Mouse (Mus musculus): ENCODE data around the gene Ptpn5. TPM values are rescaled to one million over a fixed set of nuclear protein-coding genes. Genes with fewer than 3 reads are reported as not detected.

The Ptpn5 gene
- total RNA-seq, 2 experiments from 2014 or later, result 171 to 187 TPM

DNA sequence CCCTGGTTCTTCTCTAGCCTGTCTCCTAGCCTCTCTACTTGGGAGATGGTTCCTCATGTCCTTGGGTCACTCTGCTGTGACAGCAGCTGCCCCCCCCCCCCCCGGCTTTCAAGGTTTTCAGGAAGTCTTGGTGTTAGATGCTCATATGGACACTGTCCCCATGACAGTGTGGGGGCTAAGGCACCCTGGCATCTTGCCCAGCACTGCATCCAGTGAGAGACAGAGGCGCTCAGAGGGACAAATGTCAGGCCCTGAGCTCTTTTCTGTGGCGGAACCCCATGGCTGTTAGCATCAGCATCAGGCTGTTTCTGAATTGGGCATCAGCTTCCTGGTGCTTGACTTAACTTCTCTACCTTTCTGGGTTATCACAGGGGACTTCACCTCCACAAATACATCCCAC lies 52.6 kb downstream of the Ptpn5 start:
- intact Hi-C loops (cut with DNase I), result loop anchor here (1.0 to 5.0 kb wide), 3 partner anchors 51 to 119 kb away; partner anchors contain the start of gene Ptpn5
- no peak overlapping the region for H3K27ac ChIP-seq
- no peak overlapping the region for H3K4me3 ChIP-seq
- no peak for TF ChIP-seq CTCF (IDR thresholded peaks at IDR 0.05)
- DNase-seq (ENCODE audit: extremely low spot score in 1 of 2, low spot score in 2 of 2), result no peak

DNA sequence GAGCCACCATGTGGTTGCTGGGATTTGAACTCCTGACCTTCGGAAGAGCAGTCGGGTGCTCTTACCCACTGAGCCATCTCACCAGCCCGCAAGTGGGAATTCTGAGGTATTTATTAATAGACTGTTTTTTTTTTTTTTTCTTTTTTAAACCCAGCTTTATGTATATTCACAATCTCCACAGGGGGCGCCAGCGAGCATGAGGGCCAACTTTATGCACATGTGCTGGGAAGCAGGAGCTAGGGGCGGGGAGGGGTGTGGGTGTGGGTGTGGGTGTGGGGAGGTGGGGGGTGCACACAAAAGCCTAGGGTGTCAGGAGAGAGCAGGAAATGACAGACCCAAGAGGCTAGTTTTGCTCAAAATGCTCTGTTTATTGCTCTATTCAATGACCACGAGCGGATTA lies 56.0 kb downstream of the Ptpn5 start:
- intact Hi-C loops (cut with DNase I), result no loop called here
- H3K4me3 ChIP-seq, result no peak overlapping the region
- TF ChIP-seq CTCF (IDR thresholded peaks at IDR 0.05), result peak; percentile 40
- no peak for DNase-seq (ENCODE audit: extremely low spot score in 1 of 2, low spot score in 2 of 2)
- H3K27ac ChIP-seq, result no peak overlapping the region

DNA sequence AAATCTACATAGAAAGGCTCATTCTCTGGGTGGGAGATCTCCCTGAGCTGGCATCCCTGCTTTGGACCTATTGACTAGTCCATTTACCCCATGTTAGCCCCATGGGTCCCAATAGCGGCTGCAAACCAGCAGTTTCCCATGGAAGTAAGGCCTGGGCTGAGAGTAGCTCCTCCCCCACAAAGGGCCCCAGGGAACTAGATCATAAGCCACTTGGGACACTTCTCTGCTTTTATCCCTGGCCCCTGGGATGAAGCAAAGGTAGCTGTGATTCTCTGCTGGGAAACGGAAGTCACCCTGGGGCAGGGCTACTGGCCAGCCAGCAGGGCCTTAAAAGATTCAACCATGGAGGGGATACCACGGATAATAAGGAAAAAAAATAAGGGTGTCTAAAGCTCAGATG lies 56.8 kb downstream of the Ptpn5 start:
- intact Hi-C loops (cut with DNase I), result no loop called here
- no peak for TF ChIP-seq CTCF (IDR thresholded peaks at IDR 0.05)
- DNase-seq (ENCODE audit: extremely low spot score in 1 of 2, low spot score in 2 of 2), result no peak
- Histone ChIP-seq H3K4me3 (no peak overlapping the region), H3K27ac (0 out of 2 replicates have a peak overlapping the region, but pooled peaks have one; percentile 28)

DNA sequence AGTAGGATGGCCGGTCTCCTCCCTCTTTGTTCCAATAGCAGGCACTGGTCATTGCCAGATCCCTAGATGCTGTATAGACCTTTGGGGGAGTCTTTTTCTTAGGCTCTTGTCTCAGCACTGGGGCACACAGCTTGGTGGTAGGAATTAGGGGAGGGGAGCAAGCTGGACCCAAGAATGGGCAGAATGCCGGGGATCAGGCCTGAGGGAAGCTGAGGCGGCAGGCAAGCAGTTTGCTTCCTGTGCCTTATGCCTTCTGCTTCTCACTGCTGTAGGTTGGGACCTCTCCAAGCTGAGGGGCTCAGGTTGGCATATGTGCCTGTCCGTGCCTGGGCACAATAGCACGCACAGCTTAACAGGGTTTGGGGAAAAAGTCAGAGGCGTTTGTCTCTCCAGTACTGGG lies 57.3 kb downstream of the Ptpn5 start:
- H3K4me3 ChIP-seq, result no peak overlapping the region
- intact Hi-C loops (cut with DNase I), result no loop called here
- H3K27ac ChIP-seq, result 0 out of 2 replicates have a peak overlapping the region, but pooled peaks have one; percentile 28
- DNase-seq (ENCODE audit: extremely low spot score in 1 of 2, low spot score in 2 of 2), result no peak
- TF ChIP-seq CTCF (IDR thresholded peaks at IDR 0.05), result no peak

DNA sequence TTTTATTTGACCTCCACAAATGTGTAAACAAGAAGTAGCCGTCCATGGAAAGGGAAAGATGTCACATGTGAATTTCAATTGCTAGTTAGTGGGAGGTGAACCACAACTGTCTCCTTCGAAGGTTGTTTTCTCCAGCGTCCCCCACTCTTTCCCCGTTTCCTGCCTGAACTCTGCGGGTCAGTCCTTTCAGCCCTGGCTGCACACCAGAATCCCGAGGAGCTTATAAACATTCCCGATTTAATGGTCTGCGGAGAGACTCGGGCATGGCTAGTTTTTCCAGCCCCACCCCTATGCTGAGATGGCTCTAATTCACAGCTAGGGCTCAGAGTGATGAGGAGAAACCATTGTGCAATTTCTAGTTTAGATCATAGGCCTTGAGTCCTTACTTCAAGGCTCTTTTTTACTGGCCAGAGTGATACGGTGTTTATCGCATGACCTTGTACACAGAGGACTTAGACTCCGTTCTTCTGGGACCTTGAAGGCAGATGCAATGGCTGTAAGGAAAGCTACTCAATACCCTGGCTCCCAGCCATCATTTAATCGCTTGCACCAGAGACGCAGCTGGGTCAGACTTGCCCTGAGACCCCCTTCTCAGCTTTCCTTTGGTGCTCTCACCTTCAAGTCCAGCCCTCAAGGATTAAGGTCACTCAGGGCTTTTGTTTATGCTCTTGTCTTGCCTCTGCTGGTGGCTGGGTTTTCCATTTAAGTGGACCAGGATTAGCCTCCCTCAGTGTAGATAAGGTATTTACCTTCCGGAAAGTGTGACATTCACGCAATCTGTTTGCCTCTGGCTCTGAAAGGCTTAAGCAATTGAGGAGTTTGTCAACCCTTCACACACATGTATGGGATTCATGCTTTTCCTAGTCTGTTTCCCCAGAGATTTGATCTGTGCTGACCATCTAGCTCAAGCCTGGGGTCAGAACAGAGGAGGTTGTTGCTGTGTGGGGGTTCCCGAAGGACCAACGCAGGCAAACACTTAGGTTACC lies 59.7 kb downstream of the Ptpn5 start:
- TF ChIP-seq CTCF (IDR thresholded peaks at IDR 0.05), result no peak
- intact Hi-C loops (cut with DNase I), result no loop called here
- Histone ChIP-seq H3K27ac (peak overlapping the region; percentile 44), H3K4me3 (no peak overlapping the region)
- DNase-seq (ENCODE audit: extremely low spot score in 1 of 2, low spot score in 2 of 2), result no peak

DNA sequence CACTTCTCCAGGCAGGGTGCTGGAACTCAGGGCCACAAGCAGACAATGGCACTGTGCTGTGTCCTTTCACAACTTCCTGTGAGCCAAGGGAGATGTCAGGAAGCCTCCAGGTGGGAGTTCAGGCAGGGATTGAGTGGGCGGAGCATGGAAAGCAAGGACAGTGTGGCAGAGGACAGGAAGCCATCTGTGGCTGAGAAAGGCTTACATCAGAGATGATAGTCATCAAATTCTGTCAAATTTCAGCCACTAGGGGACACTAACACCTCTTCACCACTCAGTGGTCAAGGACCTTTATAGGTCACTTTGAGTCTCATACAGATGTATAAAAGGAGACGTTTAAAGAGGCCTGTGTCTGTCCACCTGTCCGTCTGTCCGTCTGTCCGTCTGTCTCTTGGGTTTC lies 60.9 kb downstream of the Ptpn5 start:
- TF ChIP-seq CTCF (IDR thresholded peaks at IDR 0.05), result peak; percentile 42
- no peak for DNase-seq (ENCODE audit: extremely low spot score in 1 of 2, low spot score in 2 of 2)
- H3K4me3 ChIP-seq, result no peak overlapping the region
- intact Hi-C loops (cut with DNase I), result no loop called here
- H3K27ac ChIP-seq, result no peak overlapping the region

DNA sequence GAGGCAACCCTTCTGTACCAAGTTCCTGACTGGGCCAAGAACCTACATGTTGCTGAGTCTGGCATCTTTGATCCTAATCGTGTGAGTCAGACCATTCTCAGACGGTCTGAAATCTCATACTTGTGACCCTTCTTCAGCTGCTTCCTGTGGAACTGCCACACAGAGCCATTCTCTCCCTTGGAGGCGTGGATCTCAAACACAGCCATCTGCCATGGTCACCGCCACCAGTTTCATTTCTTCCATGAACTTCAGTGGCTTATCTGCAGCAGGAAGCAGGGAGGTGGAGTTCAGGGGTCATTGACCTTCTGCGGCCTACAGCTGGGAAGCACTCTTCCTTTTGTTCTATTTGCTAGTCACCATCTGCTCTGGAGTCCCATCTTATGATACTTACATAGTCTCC lies 65.6 kb downstream of the Ptpn5 start:
- intact Hi-C loops (cut with DNase I), result no loop called here
- no peak for DNase-seq (ENCODE audit: extremely low spot score in 1 of 2, low spot score in 2 of 2)
- no peak overlapping the region for H3K4me3 ChIP-seq
- H3K27ac ChIP-seq, result no peak overlapping the region
- TF ChIP-seq CTCF (IDR thresholded peaks at IDR 0.05), result no peak

DNA sequence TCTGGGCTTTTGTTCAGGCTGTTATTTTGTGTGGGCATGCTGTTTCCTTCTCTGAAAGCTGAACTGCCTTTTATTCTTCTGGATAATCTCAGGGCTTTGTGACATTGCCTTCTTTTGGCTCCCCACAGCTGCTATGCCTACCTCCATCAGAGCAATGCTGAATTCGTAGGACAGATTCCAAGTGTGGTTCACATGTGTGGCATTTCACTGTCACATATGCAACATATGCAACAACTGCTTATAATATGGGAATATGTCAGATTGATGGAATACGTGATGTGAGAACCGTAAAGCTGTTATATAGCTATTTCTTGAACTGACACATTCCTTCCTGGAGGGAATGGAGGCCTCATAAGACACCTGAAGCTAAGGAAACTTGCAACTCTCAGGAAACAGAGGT lies 66.5 kb downstream of the Ptpn5 start:
- Histone ChIP-seq H3K4me3 (no peak overlapping the region), H3K27ac (no peak overlapping the region)
- DNase-seq (ENCODE audit: extremely low spot score in 1 of 2, low spot score in 2 of 2), result no peak
- TF ChIP-seq CTCF (IDR thresholded peaks at IDR 0.05), result no peak
- intact Hi-C loops (cut with DNase I), result no loop called here

DNA sequence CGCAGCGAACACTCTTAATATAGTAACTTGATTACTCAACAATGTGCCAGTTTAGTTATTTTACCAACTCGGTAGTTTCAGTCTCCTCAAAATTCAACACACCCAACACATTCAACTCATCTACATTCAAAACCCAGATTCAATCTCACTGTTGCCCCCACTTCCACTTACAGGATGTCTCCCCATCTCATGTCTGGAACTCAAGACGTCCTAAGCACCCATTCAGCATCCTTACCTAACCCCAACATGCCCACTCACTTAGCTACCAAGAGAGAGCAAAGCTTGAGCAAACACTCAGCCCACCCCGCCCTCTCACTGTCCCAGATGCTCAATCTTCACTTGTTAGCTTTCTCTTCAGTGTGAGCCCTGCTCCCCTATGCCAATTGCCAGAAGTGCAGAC lies 71.9 kb downstream of the Ptpn5 start:
- intact Hi-C loops (cut with DNase I), result no loop called here
- Histone ChIP-seq H3K27ac (no peak overlapping the region), H3K4me3 (no peak overlapping the region)
- no peak for DNase-seq (ENCODE audit: extremely low spot score in 1 of 2, low spot score in 2 of 2)
- TF ChIP-seq CTCF (IDR thresholded peaks at IDR 0.05), result no peak

DNA sequence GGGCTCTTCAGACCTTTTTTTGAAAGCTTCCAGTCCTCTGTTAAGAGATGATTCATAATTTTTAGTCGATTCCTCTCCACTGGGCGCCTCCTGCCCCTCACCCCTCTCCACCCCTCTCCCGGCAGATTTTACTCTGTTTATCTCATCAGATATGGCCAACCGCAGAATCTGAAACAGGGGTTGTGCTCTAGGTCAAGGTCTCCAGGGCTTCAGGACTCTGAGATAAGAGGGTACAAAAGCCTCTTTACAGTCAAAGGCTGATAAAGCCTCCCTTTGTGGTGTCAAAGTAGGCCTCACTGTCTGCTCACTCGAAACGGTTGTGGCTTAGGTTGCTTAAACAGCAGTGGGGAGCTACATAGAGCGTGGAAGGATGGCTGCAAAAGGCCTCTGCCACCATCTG lies 74.1 kb downstream of the Ptpn5 start:
- TF ChIP-seq CTCF (IDR thresholded peaks at IDR 0.05), result no peak
- Histone ChIP-seq H3K4me3 (no peak overlapping the region), H3K27ac (no peak overlapping the region)
- intact Hi-C loops (cut with DNase I), result no loop called here
- DNase-seq (ENCODE audit: extremely low spot score in 1 of 2, low spot score in 2 of 2), result no peak

DNA sequence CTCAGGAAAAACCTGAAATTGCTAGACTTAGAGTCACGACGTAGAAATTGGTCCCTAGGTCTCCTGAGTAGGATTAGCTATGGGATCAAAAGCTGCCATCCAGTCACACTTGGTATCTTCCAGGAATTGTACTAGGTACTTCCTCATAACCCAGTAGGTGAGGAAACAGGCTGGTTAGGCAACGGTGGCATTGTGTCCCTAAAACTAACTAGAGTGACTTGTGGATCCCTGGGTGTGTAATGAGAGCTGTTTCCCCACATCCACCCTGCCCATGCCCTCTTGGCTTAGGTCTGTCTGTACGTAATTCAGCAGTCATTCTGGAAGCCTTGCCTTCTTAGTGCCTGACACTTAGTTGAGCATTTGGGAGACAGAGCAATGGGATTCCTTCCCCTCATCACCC lies 77.2 kb downstream of the Ptpn5 start:
- no peak for DNase-seq (ENCODE audit: extremely low spot score in 1 of 2, low spot score in 2 of 2)

DNA sequence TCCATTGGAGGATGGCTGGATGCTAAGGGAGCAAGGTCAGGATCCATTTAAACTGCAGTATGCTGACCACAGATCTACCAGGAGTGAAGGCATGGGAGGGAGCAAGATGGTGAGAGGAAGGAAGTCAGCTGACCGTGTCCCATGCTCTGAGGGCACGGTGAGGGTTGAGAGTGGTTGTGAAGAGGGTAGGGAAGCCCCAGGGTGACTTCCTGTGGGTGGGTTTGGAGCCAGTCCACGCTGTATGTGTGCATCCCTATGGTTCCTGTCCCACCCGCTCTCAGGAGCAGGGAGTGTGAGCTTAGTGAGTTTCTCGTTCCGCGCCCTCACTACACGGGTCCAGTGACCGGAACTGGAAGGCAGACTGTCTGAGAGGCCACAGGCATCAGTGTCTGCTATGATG lies 77.7 kb downstream of the Ptpn5 start:
- intact Hi-C loops (cut with DNase I), result no loop called here

More for the DNA sequence above, 77.2 kb downstream of the Ptpn5 start:
- no peak for TF ChIP-seq CTCF (IDR thresholded peaks at IDR 0.05)
- intact Hi-C loops (cut with DNase I), result no loop called here
- Histone ChIP-seq H3K27ac (no peak overlapping the region), H3K4me3 (no peak overlapping the region)

DNA sequence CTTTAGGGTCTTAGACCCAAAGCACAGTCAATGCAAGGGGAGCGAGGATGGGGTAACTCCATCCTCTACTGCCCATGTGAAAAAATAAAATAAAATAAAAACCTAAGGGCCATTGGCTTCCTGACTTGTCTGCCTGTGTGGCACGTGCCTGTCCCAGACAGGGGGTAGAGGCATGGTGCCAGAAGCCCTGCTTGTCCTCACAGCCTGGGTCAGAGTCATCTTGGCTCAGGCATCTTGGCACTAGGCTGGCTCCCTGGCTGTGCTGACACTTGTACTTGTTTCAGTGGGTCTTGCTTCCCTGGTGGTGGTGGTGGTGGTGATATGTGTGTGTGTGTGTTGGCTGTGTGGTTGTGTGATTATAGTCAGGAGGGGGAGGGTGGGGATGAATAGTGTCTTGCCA lies 78.8 kb downstream of the Ptpn5 start:
- intact Hi-C loops (cut with DNase I), result no loop called here
- Histone ChIP-seq H3K27ac (no peak overlapping the region), H3K4me3 (no peak overlapping the region)
- TF ChIP-seq CTCF (IDR thresholded peaks at IDR 0.05), result no peak
- no peak for DNase-seq (ENCODE audit: extremely low spot score in 1 of 2, low spot score in 2 of 2)

More for the DNA sequence above, 77.7 kb downstream of the Ptpn5 start:
- Histone ChIP-seq H3K4me3 (no peak overlapping the region), H3K27ac (no peak overlapping the region)
- TF ChIP-seq CTCF (IDR thresholded peaks at IDR 0.05), result no peak
- DNase-seq (ENCODE audit: extremely low spot score in 1 of 2, low spot score in 2 of 2), result no peak
